Mouse (Mus musculus) MEL (cell line): ENCODE measurements at regions not wholly inside any gene's neighbourhood (a gene's known extent, or its start where the extent isn't known, plus 50 kb on each side); places are given as distances from the start of the nearest gene placed in this dataset.

ENCODE experiments used
- DNase-seq: peaks from one replicate; pipeline ENCODE4 v3.0.0; 2011; ENCODE audit warnings: low read depth, low spot score
- H3K27ac ChIP-seq: 2 replicates; pipeline ENCODE4 v1.5.1; 2012; ENCODE audit warnings: low read depth, mild to moderate bottlenecking, control low read depth, low read length, moderate library complexity; ENCODE audit not compliant: control insufficient read depth
- H3K27me3 ChIP-seq, 2 experiments: fragments of 150-350 bp in 1 of 2; sonication (generic) in 1 of 2; 2 replicates each; pipeline ENCODE4 v1.6.1; 2012; ENCODE audit warnings: low read length in 2 of 2, mild to moderate bottlenecking in 2 of 2, improper control_type of control experiment in 1 of 2, moderate library complexity in 1 of 2; ENCODE audit not compliant: insufficient read depth in 2 of 2, control insufficient read depth in 1 of 2
- H3K36me3 ChIP-seq, 2 experiments: 2 replicates each; pipeline ENCODE4 v1.6.1; 2012 to 2014; ENCODE audit warnings: low read length in 2 of 2, improper control_type of control experiment in 1 of 2, inconsistent platforms in 1 of 2, mild to moderate bottlenecking in 1 of 2; ENCODE audit not compliant: insufficient read depth in 2 of 2, control insufficient read depth in 1 of 2
- H3K4me1 ChIP-seq, 2 experiments: fragments of 150-350 bp in 1 of 2; sonication (generic) in 1 of 2; 2 replicates each; pipeline ENCODE4 v1.6.1; 2012; ENCODE audit warnings: low read length in 2 of 2, improper control_type of control experiment in 1 of 2, mild to moderate bottlenecking in 1 of 2; ENCODE audit not compliant: insufficient read depth in 2 of 2, control insufficient read depth in 1 of 2
- H3K4me3 ChIP-seq, 2 experiments: fragments of 150-350 bp in 1 of 2; sonication (generic) in 1 of 2; 2 replicates each; pipeline ENCODE4 v1.5.1; 2012; ENCODE audit warnings: low read depth in 2 of 2, low read length in 2 of 2, mild to moderate bottlenecking in 2 of 2, moderate library complexity in 2 of 2, control low read depth in 1 of 2, improper control_type of control experiment in 1 of 2; ENCODE audit not compliant: control insufficient read depth in 1 of 2, insufficient read depth in 1 of 2
- H3K79me2 ChIP-seq: 2 replicates; pipeline ENCODE4 v1.6.1; 2012; ENCODE audit warnings: mild to moderate bottlenecking, low read length, moderate library complexity; ENCODE audit not compliant: control insufficient read depth, poor library complexity, insufficient read depth
- H3K9ac ChIP-seq: 2 replicates; pipeline ENCODE4 v1.6.1; 2012; ENCODE audit warnings: low read depth, mild to moderate bottlenecking, control low read depth, low read length, moderate library complexity; ENCODE audit not compliant: control insufficient read depth, poor library complexity, severe bottlenecking
- H3K9me3 ChIP-seq: fragments of 150-350 bp; sonication (generic); replicated peaks from 2 replicates; pipeline ENCODE4 v1.6.1; 2012; ENCODE audit warnings: mild to moderate bottlenecking, low read length, improper control_type of control experiment, moderate library complexity; ENCODE audit not compliant: insufficient read depth
- BHLHE40 ChIP-seq: IDR thresholded peaks from 2 replicates; pipeline ENCODE4 v1.6.1; 2012; ENCODE audit warnings: low read depth, mild to moderate bottlenecking, inconsistent platforms, low read length, improper control_type of control experiment, borderline replicate concordance
- CHD1 ChIP-seq: IDR thresholded peaks from 2 replicates; pipeline ENCODE4 v1.6.1; 2012; ENCODE audit warnings: low read depth, mild to moderate bottlenecking, inconsistent platforms, low read length, improper control_type of control experiment
- E2F4 ChIP-seq: IDR thresholded peaks from 2 replicates; pipeline ENCODE4 v1.6.1; 2011; ENCODE audit warnings: low read depth, low read length, improper control_type of control experiment, borderline replicate concordance
- EP300 ChIP-seq, 2 experiments: IDR thresholded peaks; 2 replicates each; pipeline ENCODE4 v1.6.1; 2011; ENCODE audit warnings: improper control_type of control experiment in 2 of 2, low read length in 2 of 2, low read depth in 1 of 2, mild to moderate bottlenecking in 1 of 2
- GABPA ChIP-seq: IDR thresholded peaks from 2 replicates; pipeline ENCODE4 v1.6.1; 2012; ENCODE audit warnings: low read depth, mild to moderate bottlenecking, inconsistent platforms, low read length, improper control_type of control experiment, moderate library complexity
- JUND ChIP-seq: IDR thresholded peaks from 2 replicates; pipeline ENCODE4 v1.6.1; 2011; ENCODE audit warnings: low read depth, mild to moderate bottlenecking, improper control_type of control experiment, low read length
- KAT2A ChIP-seq: conservative IDR thresholded peaks from 2 replicates; pipeline ENCODE4 v1.6.1; 2012; ENCODE audit warnings: low read depth, low read length, improper control_type of control experiment, inconsistent platforms
- MAZ ChIP-seq: IDR thresholded peaks from 2 replicates; pipeline ENCODE4 v1.6.1; 2012; ENCODE audit warnings: low read depth, mild to moderate bottlenecking, inconsistent platforms, low read length, improper control_type of control experiment
- MXI1 ChIP-seq: IDR thresholded peaks from 2 replicates; pipeline ENCODE4 v1.6.1; 2011; ENCODE audit warnings: mild to moderate bottlenecking, low read depth, low read length, improper control_type of control experiment
- MYB ChIP-seq: IDR thresholded peaks from 2 replicates; pipeline ENCODE4 v1.6.1; 2011; ENCODE audit warnings: mild to moderate bottlenecking, low read depth, low read length, improper control_type of control experiment
- NRF1 ChIP-seq: IDR thresholded peaks from 2 replicates; pipeline ENCODE4 v1.6.1; 2014; ENCODE audit warnings: low read depth, mild to moderate bottlenecking, inconsistent platforms, low read length, improper control_type of control experiment, moderate library complexity; ENCODE audit not compliant: poor library complexity, insufficient read depth, severe bottlenecking
- POLR2A ChIP-seq, 2 experiments: IDR thresholded peaks; 2 replicates each; pipeline ENCODE4 v1.6.1; 2011 to 2012; ENCODE audit warnings: low read length in 2 of 2, mild to moderate bottlenecking in 2 of 2, control low read depth in 1 of 2, improper control_type of control experiment in 1 of 2, low read depth in 1 of 2, moderate library complexity in 1 of 2; ENCODE audit not compliant: control insufficient read depth in 1 of 2, insufficient read depth in 1 of 2, poor library complexity in 1 of 2
- POLR2AphosphoS5 ChIP-seq: IDR thresholded peaks from 2 replicates; pipeline ENCODE4 v1.6.1; 2012; ENCODE audit warnings: low read depth, borderline replicate concordance, mild to moderate bottlenecking, inconsistent platforms, low read length, moderate library complexity, mixed read lengths
- RAD21 ChIP-seq: IDR thresholded peaks from 2 replicates; pipeline ENCODE4 v1.6.1; 2011; ENCODE audit warnings: mild to moderate bottlenecking, low read depth, low read length, improper control_type of control experiment
- RCOR1 ChIP-seq: IDR thresholded peaks from 2 replicates; pipeline ENCODE4 v1.6.1; 2012; ENCODE audit warnings: low read depth, mild to moderate bottlenecking, inconsistent platforms, low read length, improper control_type of control experiment
- SMC3 ChIP-seq: IDR thresholded peaks from 2 replicates; pipeline ENCODE4 v1.6.1; 2011; ENCODE audit warnings: low read depth, low read length, improper control_type of control experiment
- TAL1 ChIP-seq: IDR thresholded peaks from 2 replicates; pipeline ENCODE4 v1.6.1; 2012; ENCODE audit warnings: mild to moderate bottlenecking, inconsistent platforms, low read length, moderate library complexity, mixed read lengths
- TBP ChIP-seq: IDR thresholded peaks from 2 replicates; pipeline ENCODE4 v1.8.0; 2011; ENCODE audit warnings: low read depth, low read length, improper control_type of control experiment
- USF1 ChIP-seq: IDR thresholded peaks from 2 replicates; pipeline ENCODE4 v1.6.1; 2014; ENCODE audit warnings: low read depth, mild to moderate bottlenecking, inconsistent platforms, low read length, improper control_type of control experiment, moderate library complexity
- USF2 ChIP-seq, 2 experiments: IDR thresholded peaks; 2 replicates each; pipeline ENCODE4 v1.6.1; 2011 to 2012; ENCODE audit warnings: improper control_type of control experiment in 2 of 2, low read length in 2 of 2, borderline replicate concordance in 1 of 2, inconsistent platforms in 1 of 2, low read depth in 1 of 2, mild to moderate bottlenecking in 1 of 2; ENCODE audit not compliant: insufficient read depth in 1 of 2

DNA sequence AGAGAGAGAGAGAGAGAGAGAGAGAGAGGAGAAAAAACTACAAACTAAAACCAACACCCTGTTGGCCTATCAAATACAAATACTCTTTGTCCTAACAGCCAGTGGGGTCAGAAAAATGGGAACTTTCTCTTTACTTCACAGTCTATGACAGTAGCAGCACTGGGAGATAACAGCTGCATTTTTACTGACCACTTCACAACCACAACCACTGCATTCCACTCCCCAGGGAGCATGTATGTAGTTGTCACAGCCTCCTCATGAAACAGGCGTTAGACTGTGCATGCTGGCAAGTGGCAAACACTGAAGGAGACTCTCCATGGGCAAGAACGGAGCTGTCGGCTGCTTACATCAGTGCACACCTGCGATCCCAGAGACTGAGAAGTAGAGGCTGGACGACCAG lies 196.2 kb upstream of the Jmjd1c start:
- Histone ChIP-seq H3K4me1 (no peaks in the 10 kb centered on the region), H3K9me3 (no peaks in the 10 kb centered on the region), H3K27ac (no peak overlapping the region), H3K9ac (no peak overlapping the region), H3K27me3 (no peaks in the 10 kb centered on the region; a peak in 1 of 4 replicates), H3K4me3 (no peak overlapping the region), H3K79me2 (no peaks in the 10 kb centered on the region), H3K36me3 (no peaks in the 10 kb centered on the region)
- TF ChIP-seq POLR2A (IDR thresholded peaks at IDR 0.05; ENCODE audit: control insufficient read depth in 1 of 2, insufficient read depth in 1 of 2, low read depth in 1 of 2, low read length in 2 of 2, poor library complexity in 1 of 2) = no peak
- TF ChIP-seq CHD1 = no peak
- no peak for TF ChIP-seq TAL1
- no peak for TF ChIP-seq EP300 (IDR thresholded peaks at IDR 0.05; ENCODE audit: low read depth in 1 of 2, low read length in 2 of 2)
- no peak for TF ChIP-seq NRF1
- no peak for TF ChIP-seq MAZ
- no peak for TF ChIP-seq SMC3
- TF ChIP-seq JUND = no peak
- TF ChIP-seq E2F4 = no peak
- no peak for TF ChIP-seq KAT2A
- TF ChIP-seq MXI1 = no peak
- no peak for TF ChIP-seq GABPA
- no peak for TF ChIP-seq RAD21
- TF ChIP-seq USF1 = no peak
- no peak for TF ChIP-seq MYB
- TF ChIP-seq BHLHE40 = no peak
- no peak for TF ChIP-seq USF2 (IDR thresholded peaks at IDR 0.05; ENCODE audit: borderline replicate concordance in 1 of 2, insufficient read depth in 1 of 2, low read depth in 1 of 2, low read length in 2 of 2)
- no peak for TF ChIP-seq TBP
- TF ChIP-seq POLR2AphosphoS5 = no peak
- no peak for DNase-seq

DNA sequence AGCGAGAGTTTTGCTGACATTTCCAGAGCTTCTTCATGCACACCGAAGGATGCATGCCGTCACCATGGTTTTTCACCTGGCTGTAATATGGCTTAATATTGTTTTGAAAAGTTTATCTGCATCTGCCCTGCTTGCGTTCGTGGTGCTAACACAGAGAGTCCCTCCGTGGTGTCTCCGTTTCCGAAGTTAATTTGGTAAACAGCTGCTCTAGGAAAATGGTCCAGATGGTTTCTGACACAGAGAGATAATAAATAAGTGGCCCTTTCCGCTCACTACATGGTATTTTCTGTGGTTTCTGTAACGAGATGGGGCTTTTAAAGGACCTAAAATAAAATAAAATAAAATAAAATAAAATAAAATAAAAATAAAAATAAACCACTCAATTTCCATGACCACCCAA lies 195.1 kb upstream of the Jmjd1c start:
- H3K9ac ChIP-seq = no peak overlapping the region

More for the DNA sequence above, 195.1 kb upstream of the Jmjd1c start:
- DNase-seq = no peak
- no peaks in the 10 kb centered on the region; a peak in 1 of 4 replicates for H3K27me3 ChIP-seq
- H3K36me3 ChIP-seq = no peaks in the 10 kb centered on the region
- no peak for TF ChIP-seq RCOR1
- no peak for TF ChIP-seq JUND
- H3K27ac ChIP-seq = no peak overlapping the region
- no peaks in the 10 kb centered on the region for H3K9me3 ChIP-seq
- H3K79me2 ChIP-seq = no peaks in the 10 kb centered on the region
- H3K4me3 ChIP-seq = no peak overlapping the region
- H3K4me1 ChIP-seq = no peaks in the 10 kb centered on the region
